Mouse (Mus musculus) c-Kit-negative CD71-positive TER-119-positive erythroid progenitor cells, embryonic 14.5 days (primary cell): ENCODE measurements around the gene Slc13a5.

Experiments
- DNase-seq: peaks from one replicate; pipeline ENCODE4 v3.0.0-alpha.2; 2013; ENCODE audit warnings: low read depth, low spot score

Gene Slc13a5

DNA sequence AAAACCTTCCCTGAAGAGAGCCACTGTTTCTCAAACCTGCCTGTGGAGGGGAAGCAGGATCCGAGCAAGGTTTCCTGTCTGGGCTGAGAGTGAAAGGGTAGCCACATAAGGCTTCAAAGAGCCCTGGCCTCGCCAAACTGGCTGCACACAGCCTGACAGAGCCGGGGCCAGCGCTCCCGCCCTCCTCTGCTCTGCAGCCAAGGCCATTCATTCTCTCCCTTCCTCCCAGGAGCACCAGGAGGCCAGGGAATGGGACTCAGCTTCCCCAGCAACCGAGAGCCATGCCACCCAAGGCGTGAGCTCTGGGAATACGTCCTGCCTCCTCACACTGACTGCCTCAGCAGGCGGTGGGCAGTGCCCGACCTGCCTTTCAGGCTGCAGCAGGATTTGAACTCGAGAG is 1.5 kb downstream of the Slc13a5 start:
- DNase-seq: no peak

DNA sequence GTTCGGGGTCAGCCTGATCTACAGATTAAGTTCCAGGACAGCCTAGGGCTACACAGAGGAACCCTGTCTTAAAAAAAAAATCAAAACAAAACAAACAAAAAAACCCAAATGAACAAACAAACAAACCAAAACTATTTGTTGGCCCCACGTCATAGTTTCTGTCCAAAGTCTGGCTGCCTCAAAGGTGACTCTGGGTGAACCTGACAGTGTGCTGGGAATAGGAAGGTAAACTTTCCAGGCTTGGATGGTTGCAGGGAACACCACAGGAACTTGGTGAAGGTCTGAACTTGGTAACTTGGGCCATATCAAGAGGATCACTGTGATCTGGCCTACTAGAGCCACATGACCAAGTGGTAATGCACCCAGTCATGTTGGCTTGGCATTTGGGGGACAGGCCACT is 10.6 kb downstream of the Slc13a5 start:
- no peak for DNase-seq

DNA sequence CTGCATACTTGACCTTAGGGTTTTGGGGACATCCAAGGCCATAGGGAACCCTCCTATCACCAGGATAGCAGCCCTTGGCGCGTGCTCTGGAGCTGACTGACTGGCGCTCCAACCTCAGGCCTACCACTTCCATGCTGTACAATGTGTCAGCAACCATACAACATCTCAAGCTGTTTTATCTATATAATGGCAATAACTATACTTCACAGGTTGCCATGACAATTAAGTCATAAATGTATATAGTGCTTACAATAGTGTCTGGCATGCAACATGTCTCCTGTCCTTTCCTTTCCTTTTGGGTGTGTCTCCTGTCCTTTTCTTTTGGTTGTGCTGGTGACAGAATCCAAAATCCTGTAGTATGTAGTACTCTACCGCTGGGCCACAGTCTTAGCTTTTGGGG is 11.4 kb downstream of the Slc13a5 start:
- no peak for DNase-seq

DNA sequence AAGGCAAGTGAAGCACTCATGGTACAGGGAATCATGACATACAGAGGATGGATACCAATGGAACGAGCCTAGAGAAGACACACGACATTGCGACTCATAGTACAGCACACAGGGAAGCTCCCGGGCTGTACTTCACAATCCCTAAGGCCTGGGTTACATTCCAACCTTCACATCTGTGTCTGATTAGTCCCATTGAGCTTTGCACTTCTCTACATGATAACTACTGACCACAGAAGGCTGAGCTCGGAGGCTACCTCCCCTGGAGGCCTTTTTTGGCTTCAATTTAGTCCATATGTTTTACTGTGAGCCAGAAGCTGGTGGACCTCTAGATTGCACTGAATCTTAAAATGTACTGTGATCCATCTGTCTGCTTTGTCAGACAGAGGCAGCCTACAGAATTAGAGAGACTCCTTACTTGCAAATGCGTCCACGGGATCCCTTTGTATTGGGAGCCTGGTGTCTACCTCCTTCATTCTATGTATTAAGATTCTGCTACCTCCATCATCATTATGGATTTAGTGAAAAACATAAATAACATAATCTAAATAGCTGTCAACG is 21.7 kb downstream of the Slc13a5 start:
- DNase-seq: no peak

DNA sequence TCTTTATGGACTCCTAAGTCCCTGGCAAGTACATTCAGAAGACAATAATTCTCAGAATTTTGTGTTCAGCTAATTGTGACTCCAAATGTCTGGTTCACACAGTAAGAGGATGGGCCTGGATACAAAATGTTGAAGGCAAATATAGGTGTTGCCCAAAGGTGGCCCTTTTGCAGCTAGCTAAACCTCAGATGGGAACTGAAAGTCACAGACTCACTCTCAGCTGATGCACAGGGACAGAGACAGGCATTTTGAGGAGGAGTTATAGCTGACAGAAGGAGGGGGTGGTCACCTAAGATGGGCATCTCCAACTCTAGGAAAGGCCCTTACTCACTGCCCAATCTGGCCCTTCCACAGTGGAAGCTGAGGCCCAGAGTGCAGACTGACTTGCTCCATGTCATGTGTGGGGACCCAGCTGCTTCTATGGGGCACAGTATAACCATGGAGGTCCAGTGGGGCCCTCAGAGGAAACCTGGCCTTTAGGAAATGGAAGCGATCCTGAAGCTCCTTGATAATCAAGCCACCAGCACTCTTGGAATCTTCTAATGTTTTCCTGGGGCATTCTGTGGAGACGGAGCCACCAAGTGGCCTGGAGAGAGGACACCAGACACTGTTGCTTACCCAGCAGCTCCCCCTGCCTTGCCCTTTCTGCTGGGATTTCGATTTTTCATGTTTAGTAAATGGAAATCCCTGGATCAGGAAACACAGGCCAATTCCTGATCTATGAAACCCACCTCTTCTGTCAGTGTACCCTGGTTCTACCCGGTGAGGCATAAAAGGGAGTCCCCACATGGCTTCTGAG is 26.8 kb downstream of the Slc13a5 start:
- DNase-seq: no peak

DNA sequence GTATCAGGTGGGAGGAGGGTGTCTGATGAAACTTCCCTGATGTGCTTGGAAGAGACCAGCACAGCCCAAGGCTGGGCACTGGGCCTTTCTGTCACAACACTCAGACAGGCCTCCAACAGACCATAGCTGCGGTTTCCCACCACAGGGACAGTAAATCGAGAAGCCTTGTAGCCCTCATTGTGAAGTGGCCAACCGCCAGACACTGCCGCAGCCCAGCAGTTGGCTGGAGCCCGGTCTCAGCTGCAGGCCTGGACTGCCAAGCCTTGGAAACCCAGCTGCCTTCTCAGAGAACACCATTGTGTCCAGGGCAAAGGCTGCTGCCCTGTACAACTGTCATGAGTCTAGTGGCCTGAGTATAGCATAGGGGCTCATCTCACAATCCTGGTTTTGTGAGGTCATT is 33.0 kb downstream of the Slc13a5 start:
- DNase-seq: no peak

DNA sequence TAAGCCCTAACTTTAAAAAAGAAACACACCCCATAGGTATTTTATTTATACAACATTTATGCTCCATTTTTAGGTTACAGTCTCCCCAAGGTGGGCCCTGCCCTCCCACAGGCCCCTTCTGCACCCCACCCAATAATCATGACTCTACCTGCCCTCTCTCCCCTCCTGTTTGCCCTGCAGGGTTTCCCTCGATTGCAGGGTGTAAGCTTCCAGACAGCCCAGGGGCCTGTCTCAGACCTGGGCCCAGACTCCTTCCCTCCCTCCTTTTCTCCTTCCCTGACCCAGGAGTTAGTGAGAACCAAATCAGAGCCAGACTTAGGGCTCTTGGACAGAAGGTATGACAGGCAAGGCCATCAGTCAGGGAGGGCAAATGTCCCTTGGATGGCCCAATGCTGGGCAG is 34.0 kb downstream of the Slc13a5 start:
- no peak for DNase-seq

DNA sequence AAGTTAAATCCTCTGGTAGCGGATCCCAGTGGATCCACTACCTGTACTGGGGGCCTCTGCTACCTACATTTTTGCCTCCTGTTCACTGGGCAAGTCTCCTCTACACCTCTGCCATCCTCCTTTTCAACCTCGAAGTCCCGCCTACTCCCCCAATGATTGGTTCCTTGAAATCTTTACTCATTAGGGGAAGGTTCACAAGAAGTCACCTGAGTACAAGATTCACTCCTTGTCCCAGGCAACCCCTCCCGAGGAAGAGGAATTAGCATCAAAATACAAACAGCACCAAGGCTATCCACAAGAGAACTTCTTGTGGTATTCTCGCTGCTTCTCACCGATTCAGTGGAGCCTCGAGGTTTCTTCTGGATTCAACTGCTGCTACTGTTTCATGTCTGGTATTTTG is 35.0 kb downstream of the Slc13a5 start:
- DNase-seq: no peak

DNA sequence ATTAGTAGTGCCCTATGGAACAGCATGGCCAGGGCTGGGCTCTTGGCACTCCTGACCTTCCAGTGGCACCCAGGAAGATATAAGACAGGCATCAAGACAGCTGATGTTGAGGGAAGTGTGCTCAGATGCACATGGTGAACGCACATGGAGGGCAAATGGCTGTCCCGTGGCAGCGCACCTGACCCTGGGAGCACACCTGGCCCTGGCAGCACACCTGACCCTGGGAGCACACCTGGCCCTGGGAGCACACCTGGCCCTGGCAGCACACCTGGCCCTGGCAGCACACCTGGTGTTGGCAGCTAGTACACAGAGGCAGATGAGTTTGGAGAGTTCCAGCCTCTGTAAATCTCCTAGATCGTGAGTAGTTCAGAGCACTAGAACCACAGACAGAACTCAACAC is 38.5 kb downstream of the Slc13a5 start:
- no peak for DNase-seq

DNA sequence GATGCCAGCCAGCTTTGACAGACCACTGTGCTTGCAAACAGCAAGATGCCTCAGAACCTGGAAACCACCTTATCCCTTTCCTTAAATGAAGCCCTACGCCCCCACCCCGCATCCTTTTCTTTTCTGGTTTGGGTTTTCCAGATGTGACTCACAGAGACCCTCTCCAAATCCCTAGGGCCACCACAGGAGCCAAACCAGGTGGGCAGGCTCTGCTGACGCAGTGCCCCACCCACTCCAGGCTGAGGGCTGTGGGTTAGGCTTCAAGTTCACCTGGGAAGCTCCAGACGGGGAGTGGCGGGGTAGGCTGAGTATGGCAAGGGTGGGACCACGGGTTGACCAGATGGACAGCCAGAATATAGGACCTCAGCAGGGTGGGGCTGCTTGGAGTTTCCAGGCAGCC is 40.1 kb downstream of the Slc13a5 start:
- no peak for DNase-seq

DNA sequence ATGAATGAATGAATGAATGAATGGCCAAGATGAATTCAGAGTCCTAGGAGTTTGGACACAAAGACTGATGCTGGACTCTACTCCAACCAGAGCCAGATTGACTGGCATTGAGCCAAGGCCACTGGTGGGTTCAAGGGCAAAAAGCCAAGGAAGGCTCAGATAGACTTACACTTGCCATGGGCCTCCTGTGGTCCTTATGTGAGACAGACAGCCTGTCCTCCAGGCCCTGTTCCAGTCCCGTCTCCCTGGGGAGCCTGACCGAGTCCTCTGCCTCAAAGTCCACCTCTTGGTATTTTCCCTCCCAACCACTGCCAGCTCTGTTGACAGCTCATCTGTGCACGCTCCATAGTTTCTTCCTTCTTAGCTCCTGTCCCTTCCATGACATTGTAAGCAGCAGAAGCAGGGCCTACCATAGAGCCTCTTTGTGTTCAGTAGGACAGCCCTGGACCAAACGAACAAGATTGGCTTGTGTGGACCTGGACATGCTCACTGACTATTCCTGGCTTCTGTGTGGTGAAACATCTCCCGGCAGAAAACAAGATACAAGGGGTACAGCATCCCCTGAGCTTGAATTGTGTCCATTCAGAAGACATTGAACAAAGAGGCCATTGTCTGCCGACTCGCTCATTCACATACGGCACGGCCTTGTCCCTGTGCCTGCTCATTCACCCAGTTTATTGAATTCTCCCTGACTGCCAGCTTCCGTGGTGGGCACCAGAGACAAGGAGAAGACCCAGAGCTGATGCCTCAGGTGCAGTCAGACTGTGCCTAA is 40.8 kb downstream of the Slc13a5 start:
- DNase-seq: no peak

DNA sequence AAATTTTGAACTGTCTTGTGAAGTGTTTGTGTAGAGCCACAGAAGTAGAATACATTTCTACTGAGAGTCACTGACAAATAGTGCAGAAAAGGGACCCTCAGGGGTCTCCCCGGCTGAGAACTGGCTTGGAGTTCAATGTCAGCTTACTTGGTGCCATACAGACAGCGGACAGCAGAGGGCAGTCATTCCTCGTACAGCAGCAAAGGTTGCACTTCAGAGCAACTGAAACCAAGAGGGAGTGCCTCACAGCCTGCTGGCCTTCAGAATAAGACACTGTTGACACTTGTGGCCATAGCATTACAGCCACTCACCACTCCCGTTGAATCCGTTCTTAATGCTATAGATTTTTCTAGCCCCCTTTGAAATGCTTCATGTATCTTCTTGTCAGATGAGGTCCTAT is 42.2 kb downstream of the Slc13a5 start:
- DNase-seq: no peak

DNA sequence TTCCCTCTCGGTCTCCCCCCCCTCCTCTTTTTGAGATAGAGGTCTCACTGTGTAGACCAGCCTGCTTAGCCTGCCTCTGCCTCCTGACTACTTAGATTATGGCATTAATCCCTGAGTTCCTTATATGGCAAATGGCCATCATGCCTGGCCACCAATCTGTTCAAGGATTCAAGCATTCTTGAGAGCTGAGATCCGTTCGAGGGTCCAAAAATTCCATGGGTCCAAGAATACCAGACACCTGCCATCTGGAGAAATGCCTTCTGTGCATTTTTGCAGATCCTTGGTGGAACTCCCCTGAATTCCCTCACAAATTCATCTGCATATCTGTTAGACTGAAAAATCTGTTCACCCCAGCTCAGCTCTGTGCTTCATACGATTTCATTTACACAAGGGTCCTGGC is 43.6 kb downstream of the Slc13a5 start:
- DNase-seq: no peak

DNA sequence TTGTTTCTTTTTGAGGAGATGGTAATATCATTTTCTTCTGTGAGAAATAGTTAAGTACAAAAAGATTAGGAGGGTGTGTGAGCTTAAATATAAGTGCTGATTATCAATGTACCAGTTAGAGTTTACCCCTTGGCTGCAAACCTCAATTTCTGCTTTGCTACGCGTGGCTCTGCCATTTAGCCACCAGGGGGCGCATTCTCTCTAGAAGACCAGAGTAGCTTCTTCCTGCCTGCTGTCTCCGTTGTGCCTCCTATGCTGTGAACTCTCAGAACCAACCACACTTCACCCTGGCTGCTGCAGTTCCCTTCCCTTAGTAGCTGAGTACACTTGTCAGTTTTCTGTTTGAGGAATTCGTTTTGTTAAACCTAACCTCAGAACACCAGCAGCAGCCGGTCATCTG is 45.7 kb downstream of the Slc13a5 start:
- peak; percentile 54 for DNase-seq

DNA sequence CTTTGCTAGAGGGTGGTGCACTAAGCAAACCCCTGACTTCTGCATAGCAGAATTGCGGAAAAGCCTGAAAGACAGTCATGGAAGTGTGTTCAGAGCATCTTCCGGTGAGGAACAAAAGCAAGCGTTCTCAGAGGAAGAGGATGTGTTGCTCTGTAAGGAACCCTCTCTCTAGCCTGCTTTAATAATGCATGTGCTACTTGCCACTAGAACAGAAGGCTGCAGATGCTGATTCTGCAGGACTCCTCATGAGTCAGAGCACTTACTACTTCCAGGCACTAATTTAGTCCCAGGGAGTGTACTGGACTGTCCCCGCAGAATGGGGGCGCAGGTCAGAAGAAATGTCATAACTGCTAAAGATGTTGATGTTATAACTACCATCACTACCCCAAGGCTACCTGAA is 49.9 kb downstream of the Slc13a5 start:
- DNase-seq: no peak

DNA sequence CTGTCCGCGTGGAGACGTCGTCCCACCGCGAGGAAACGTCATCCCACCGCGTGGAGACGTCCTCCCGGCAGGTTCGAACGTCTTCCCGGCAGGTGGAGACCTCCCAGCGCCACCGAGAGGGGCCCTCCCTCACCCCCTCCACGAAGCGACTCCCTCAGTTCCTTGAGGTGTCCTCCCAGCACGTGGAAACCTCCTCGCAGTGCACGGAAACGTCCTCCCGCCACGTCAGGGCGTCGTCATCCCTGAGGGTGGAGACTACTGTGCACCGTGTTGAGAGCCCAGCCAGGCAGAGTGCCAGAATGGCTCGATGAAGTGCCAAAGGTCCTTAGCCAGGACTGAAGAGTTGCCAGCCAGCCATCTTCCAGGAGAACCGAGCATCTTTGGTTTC is 51.6 kb downstream of the Slc13a5 start, which contains the start of gene Med31:
Gene Med31, minus strand, starts transcription at position 183 of the 388 bp plus-strand sequence.
- DNase-seq: peak; percentile 46

DNA sequence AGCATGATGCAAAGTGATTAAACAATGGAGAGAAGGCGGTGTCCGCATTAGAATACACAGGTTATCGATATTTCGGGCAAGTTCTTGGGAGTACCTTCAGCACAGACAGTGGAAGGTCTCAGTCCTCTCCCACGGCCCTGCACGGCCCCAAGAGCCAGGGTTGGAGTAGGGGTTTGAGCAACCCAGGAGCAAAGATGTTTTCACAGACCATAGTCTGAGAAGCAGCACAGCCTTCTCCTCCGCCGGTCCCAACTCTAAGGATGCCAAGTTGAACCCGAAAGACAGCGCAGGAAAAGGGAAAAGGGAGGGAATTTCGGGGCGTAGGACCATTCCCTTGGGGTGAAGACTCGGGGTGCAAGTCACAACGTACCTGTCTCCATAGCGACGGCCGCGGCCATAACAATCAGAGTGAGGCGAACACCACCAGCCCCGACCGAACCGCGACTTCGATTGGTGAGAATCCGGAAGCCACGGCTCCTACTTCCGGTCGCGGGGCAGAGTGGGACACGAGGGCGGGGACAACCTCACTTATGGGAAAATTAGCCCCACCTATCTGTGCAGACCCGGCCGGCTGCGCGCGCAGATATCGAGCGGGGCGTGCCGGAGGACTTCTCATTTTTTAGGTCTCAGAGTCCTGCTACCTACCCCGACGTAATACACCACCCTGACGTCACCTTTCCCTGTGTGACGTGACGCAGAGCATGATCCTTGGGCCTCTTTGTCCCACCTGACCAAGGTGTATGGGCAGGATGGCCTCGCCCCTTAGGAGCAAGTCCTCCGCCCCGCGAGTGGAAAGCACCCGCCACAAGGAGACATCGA is 52.2 kb downstream of the Slc13a5 start:
- DNase-seq: peak; percentile 90

DNA sequence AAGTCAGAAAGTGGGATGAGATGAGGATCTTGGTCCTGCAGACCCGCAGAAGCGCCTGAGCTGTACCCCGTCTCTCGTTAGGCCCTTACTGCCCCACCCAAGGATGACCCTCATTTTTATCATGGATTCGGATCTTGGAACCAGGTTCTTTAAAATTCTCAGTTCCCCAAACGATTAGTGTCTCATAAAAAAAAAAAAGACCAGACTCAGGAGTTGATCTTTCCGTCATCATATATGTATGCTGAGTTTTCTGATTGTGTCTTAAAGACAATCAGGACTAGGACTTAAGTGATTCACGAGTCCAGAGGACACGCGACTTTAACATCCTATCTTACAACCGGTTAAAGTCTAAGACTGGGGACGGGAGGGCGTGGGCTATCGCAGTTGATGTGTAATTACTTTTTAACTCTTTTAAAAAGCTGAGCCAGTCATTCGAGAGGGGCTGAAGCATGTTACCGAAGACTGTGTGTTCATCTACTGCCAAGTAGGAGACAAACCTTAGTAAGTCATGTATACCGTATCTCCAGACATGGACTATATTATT is 59.1 kb downstream of the Slc13a5 start:
- no peak for DNase-seq

DNA sequence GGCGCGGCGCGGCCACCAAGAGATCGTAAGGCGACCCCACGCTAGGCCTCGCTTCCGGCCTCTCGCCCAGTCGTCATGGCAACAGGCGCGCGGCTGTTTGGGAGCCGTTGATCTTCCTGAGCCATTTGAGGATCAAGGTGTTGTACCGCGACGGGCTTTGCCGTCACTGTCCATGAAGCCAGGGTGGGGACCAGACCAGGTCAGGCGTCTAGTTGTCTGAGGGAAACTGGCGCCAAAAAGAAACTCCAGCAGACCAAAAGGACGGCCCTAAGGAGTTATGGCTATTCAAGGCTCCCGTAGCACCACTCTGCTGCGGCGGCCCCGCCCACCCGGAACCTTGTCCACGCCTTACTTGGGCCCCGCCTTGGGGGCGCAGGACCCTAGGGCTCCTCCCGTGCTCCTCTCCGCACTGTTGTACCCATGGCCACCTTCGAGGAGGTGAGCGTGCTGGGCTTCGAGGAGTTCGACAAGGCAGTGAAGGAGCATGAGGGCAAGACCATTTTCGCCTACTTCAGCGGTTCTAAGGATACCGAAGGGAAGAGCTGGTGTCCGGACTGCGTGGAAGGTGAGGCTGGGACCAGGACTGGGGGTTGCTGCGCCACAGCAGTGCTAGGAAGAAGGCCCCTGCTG is 59.7 kb downstream of the Slc13a5 start, which contains the start of the genes 4933427D14Rik and Txndc17:
Gene 4933427D14Rik, minus strand, starts transcription at position 256 of the 630 bp plus-strand sequence.
Gene Txndc17, plus strand, starts transcription at position 344 of the 630 bp plus-strand sequence.
- DNase-seq: peak; percentile 73

DNA sequence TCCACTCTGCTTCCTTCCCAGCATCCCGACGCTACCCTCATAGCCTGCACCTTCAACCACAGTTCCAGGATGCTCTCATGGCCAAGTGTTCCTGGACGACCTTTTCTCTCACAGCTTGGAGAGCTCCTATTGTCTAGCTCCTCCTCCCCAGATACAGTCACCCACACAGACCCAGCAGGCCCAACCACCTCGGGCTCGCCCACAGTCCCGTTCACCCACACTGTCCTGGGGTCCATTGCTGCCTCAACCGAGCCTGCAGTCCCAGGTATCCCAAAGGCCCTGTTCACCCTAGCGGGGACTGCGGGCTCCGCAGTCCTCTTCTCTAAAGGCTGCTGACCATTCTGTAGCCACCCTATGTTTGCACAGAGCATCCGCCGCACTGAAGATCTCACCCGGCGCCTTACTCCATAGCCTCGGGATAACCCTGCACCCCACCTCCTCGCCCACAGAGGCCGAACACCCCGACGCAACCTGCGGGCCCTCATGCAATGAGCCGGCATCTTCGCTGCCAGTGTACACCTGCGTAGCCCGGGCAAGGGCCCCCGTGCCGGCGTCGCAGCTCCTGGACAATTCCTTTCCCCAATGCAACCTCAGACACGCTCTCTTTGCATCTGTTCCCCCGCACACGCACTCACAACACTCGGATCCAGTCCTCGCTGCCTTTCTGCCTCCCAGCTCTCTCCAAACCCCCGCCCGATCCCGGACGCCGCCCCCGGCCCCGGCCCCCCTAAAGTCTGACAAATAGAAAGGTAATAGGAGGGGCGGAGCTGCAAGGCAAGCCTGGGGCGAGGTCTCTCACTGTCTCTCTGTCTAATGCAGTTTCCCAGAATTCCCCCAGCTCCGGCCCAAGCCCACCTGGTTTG is 60.5 kb downstream of the Slc13a5 start, which contains the start of gene Gm43951:
Gene Gm43951, minus strand, starts transcription at position 500 of the 863 bp plus-strand sequence.
- no peak for DNase-seq
